In the genomic region with DNA sequence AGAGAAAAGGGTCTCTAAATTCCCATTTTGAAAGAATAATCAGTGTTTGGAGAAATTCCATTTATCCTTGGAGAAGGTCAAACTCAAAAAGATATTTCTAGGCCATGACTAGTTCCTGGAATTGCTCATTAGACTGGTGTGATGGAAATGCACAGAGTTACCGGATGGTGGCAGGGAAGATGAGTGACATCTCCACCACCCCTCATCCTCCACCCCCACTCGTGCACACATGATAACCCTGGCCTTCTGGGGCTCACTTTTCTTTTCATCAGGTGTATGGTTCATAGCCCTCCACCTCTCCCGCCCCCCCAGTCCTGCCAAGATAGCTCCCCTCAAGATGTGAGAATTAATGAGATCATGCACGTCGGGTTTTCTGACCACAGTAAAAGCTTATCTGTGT, we compare ENCODE assay signal across 23 mouse cellular contexts. TPM values are rescaled to one million over a fixed set of nuclear protein-coding genes. Genes with fewer than 3 reads are reported as not detected.
DNase-seq lines count a peak whose midpoint lies in the region; ATAC-seq and TF ChIP-seq lines count a peak whose summit lies in the region.
"Had no signal": no experiment of that assay in that cellular context is flagged by ENCODE, and none has a peak within 500 bp of the region (broad histone marks: within the 10 kb centered on the region; RNA-seq: fewer than 3 reads in every experiment).

No protein-coding gene starts in this region.

- H3K4me1 ChIP-seq in neural tube, embryonic 13.5 days (replicated peaks), result peaks cover 6% of the 10 kb centered on the region
- H3K4me1 ChIP-seq in neural tube, embryonic 15.5 days, result peaks cover 4% of the 10 kb centered on the region; the same call in 1 of the 2 replicates
- H3K4me1 ChIP-seq in midbrain, postnatal 0 days (ENCODE audit: insufficient read depth, low read length), result no peaks in the 10 kb centered on the region

- no peak overlapping the region for H3K9ac ChIP-seq in neural tube, embryonic 13.5 days
- no peak overlapping the region for H3K9ac ChIP-seq in neural tube, embryonic 15.5 days (replicated peaks)
- H3K9ac ChIP-seq in midbrain, postnatal 0 days (replicated peaks; ENCODE audit: low read length, poor library complexity, severe bottlenecking), result no peak overlapping the region
- H3K9ac ChIP-seq: heart, embryonic 13.5 days; hindbrain, embryonic 13.5 days had no signal

- 0 out of 2 replicates have a peak, but pooled peaks have one; percentile 43 for ATAC-seq in neural tube, embryonic 13.5 days (ENCODE audit: low read depth)
- ATAC-seq in neural tube, embryonic 15.5 days (ENCODE audit: low FRiP score), result no peak
- peak; percentile 59; the same call in 1 of the 2 replicates for ATAC-seq in midbrain, postnatal 0 days (ENCODE audit: low FRiP score)
- ATAC-seq in activated CD4-positive, CD25-positive, alpha-beta regulatory T cell, adult 4 months, result no peak

- no peaks in the 10 kb centered on the region for H3K27me3 ChIP-seq in neural tube, embryonic 13.5 days
- H3K27me3 ChIP-seq in neural tube, embryonic 15.5 days (replicated peaks), result no peaks in the 10 kb centered on the region
- no peaks in the 10 kb centered on the region for H3K27me3 ChIP-seq in midbrain, postnatal 0 days (ENCODE audit: insufficient read depth, low read length)
- H3K27me3 ChIP-seq: heart, embryonic 13.5 days; hindbrain, embryonic 13.5 days had no signal

- peak; percentile 13 for DNase-seq in adrenal gland, adult 2 months
- DNase-seq in adrenal gland, adult (ENCODE audit: inconsistent age in 2 of 2, low spot score in 1 of 2), result no peak
- DNase-seq in layer of hippocampus, adult 2 months (ENCODE audit: low spot score in 2 of 2), result no peak
- DNase-seq in layer of hippocampus, adult 11-12 months (ENCODE audit: low spot score), result no peak
- DNase-seq in midbrain, postnatal 0 days (ENCODE audit: low spot score), result no peak
- DNase-seq: adrenal gland, postnatal 25 days; gastrocnemius, postnatal 25 days had no signal

- 87% methylated on average over 5 of the region's 5 CpGs for WGBS in neural tube, embryonic 13.5 days
- 85% methylated on average over 5 of the region's 5 CpGs for WGBS in neural tube, embryonic 15.5 days
- 58% methylated on average over 5 of the region's 5 CpGs for WGBS in midbrain, postnatal 0 days

- no peak overlapping the region for H3K4me3 ChIP-seq in layer of hippocampus, adult 2 months
- H3K4me3 ChIP-seq in neural tube, embryonic 13.5 days, result no peak overlapping the region
- H3K4me3 ChIP-seq in neural tube, embryonic 15.5 days (replicated peaks), result no peak overlapping the region
- H3K4me3 ChIP-seq in midbrain, postnatal 0 days (ENCODE audit: low read depth, low read length), result no peak overlapping the region
- H3K4me3 ChIP-seq: forebrain, embryonic 10.5 days; heart, embryonic 10.5 days; heart, embryonic 13.5 days; hindbrain, embryonic 13.5 days had no signal

- TF ChIP-seq CTCF in layer of hippocampus, adult 2 months (conservative IDR thresholded peaks at IDR 0.05), result no peak
- no peak for TF ChIP-seq CTCF in midbrain, postnatal 0 days (IDR thresholded peaks at IDR 0.05)

- peak overlapping the region; percentile 53; the same call in 1 of the 2 replicates for H3K27ac ChIP-seq in layer of hippocampus, adult 2 months
- H3K27ac ChIP-seq in neural tube, embryonic 13.5 days (replicated peaks), result no peak overlapping the region
- H3K27ac ChIP-seq in neural tube, embryonic 15.5 days (replicated peaks), result no peak overlapping the region
- H3K27ac ChIP-seq in midbrain, postnatal 0 days (ENCODE audit: low read depth, low read length), result no peak overlapping the region
- H3K27ac ChIP-seq: heart, embryonic 13.5 days; hindbrain, embryonic 13.5 days had no signal

- H3K36me3 ChIP-seq in neural tube, embryonic 13.5 days, result no peaks in the 10 kb centered on the region
- no peaks in the 10 kb centered on the region for H3K36me3 ChIP-seq in neural tube, embryonic 15.5 days
- H3K36me3 ChIP-seq in midbrain, postnatal 0 days (ENCODE audit: insufficient read depth, low read length), result no peaks in the 10 kb centered on the region
- H3K36me3 ChIP-seq: forebrain, embryonic 10.5 days; heart, embryonic 10.5 days; heart, embryonic 13.5 days; hindbrain, embryonic 13.5 days had no signal

- H3K4me2 ChIP-seq in neural tube, embryonic 13.5 days, result no peak overlapping the region
- H3K4me2 ChIP-seq in neural tube, embryonic 15.5 days, result no peak overlapping the region
- H3K4me2 ChIP-seq in midbrain, postnatal 0 days (ENCODE audit: low read depth, low read length, poor library complexity, severe bottlenecking), result no peak overlapping the region

- H3K9me3 ChIP-seq in neural tube, embryonic 13.5 days, result no peaks in the 10 kb centered on the region
- no peaks in the 10 kb centered on the region for H3K9me3 ChIP-seq in neural tube, embryonic 15.5 days (replicated peaks)
- H3K9me3 ChIP-seq in midbrain, postnatal 0 days (ENCODE audit: low read length), result no peaks in the 10 kb centered on the region
- H3K9me3 ChIP-seq: forebrain, embryonic 10.5 days; heart, embryonic 10.5 days; heart, embryonic 13.5 days; hindbrain, embryonic 13.5 days had no signal

RNA-seq across cellular contexts. Expression of gene Gm7694, which starts 12.9 kb away (rescaled TPM):
- total RNA-seq in adrenal gland, adult 2 months (2021), result 1 to 10 TPM; 9.5 to 9.6 TPM
- polyA plus RNA-seq in adrenal gland, adult 2 months (2012; rRNA removed), result 5.3 and 7.5 TPM in 2 replicates
- 1 to 10 TPM; 4.1 TPM for total RNA-seq in layer of hippocampus, adult 2 months (2021)
- 2.3 and 2.8 TPM in 2 replicates for polyA plus RNA-seq in neural tube, embryonic 13.5 days (2015; fragmentation: Nextera tagmentation; extraction: Ambion mirVana)
- polyA plus RNA-seq in neural tube, embryonic 15.5 days (2015; fragmentation: Nextera tagmentation; extraction: Ambion mirVana), result 1.8 and 2.1 TPM in 2 replicates
- total RNA-seq in midbrain, postnatal 0 days (2014; rRNA removed), result 1.8 and 2.2 TPM in 2 replicates
- 0.72 and 0.79 TPM in 2 replicates for polyA plus RNA-seq in midbrain, postnatal 0 days (2015; fragmentation: Nextera tagmentation; extraction: Ambion mirVana)
- not detected for polyA plus RNA-seq in activated CD4-positive, CD25-positive, alpha-beta regulatory T cell, adult 4 months (2017; shearing (Covaris generic))

RNA-seq across cellular contexts. Expression of gene Spata46, which starts 15.3 kb away (rescaled TPM):
- total RNA-seq in adrenal gland, adult 2 months (2021), result not detected
- polyA plus RNA-seq in adrenal gland, adult 2 months (2012; rRNA removed), result not detected in 2 replicates
- not detected for total RNA-seq in layer of hippocampus, adult 2 months (2021)
- polyA plus RNA-seq in neural tube, embryonic 13.5 days (2015; fragmentation: Nextera tagmentation; extraction: Ambion mirVana), result 0.96 and 2.0 TPM in 2 replicates
- 0.61 and 0.82 TPM in 2 replicates for polyA plus RNA-seq in neural tube, embryonic 15.5 days (2015; fragmentation: Nextera tagmentation; extraction: Ambion mirVana)
- total RNA-seq in midbrain, postnatal 0 days (2014; rRNA removed), result not detected in 2 replicates
- polyA plus RNA-seq in midbrain, postnatal 0 days (2015; fragmentation: Nextera tagmentation; extraction: Ambion mirVana), result 0.42 TPM in 1 of 2 replicates, not detected in the other
- polyA plus RNA-seq in activated CD4-positive, CD25-positive, alpha-beta regulatory T cell, adult 4 months (2017; shearing (Covaris generic)), result not detected
- total RNA-seq: adrenal gland, adult 8-10 months; adrenal gland, postnatal 25 days; ES-E14; gastrocnemius, adult 8-10 months; gastrocnemius, postnatal 25 days; heart, adult 18-20 months; heart, postnatal 14 days; heart, postnatal 4 days had no signal
- polyA plus RNA-seq: brain, embryonic 14.5 days had no signal

RNA-seq across cellular contexts. Expression of gene Sh2d1b1, which starts 16.1 kb away (rescaled TPM):
- under 1 TPM; 0.55 to 0.69 TPM for total RNA-seq in adrenal gland, adult 2 months (2021)
- 0.15 and 0.16 TPM in 2 replicates for polyA plus RNA-seq in adrenal gland, adult 2 months (2012; rRNA removed)
- not detected for total RNA-seq in layer of hippocampus, adult 2 months (2021)
- not detected in 2 replicates for polyA plus RNA-seq in neural tube, embryonic 13.5 days (2015; fragmentation: Nextera tagmentation; extraction: Ambion mirVana)
- 0.06 TPM in 1 of 2 replicates, not detected in the other for polyA plus RNA-seq in neural tube, embryonic 15.5 days (2015; fragmentation: Nextera tagmentation; extraction: Ambion mirVana)
- not detected in 2 replicates for total RNA-seq in midbrain, postnatal 0 days (2014; rRNA removed)
- polyA plus RNA-seq in midbrain, postnatal 0 days (2015; fragmentation: Nextera tagmentation; extraction: Ambion mirVana), result not detected in 2 replicates
- polyA plus RNA-seq in activated CD4-positive, CD25-positive, alpha-beta regulatory T cell, adult 4 months (2017; shearing (Covaris generic)), result under 1 TPM in 1 of 2 experiments, not detected in 1; 0.31 TPM
- total RNA-seq: gastrocnemius, adult 8-10 months; gastrocnemius, postnatal 25 days had no signal
- polyA plus RNA-seq: embryonic facial prominence, embryonic 11.5 days; forebrain, embryonic 10.5 days; heart, embryonic 13.5 days; hindbrain, embryonic 13.5 days; hindbrain, embryonic 16.5 days had no signal

Comparison
In these comparisons a context has a peak if more than half of its experiments do, and no peak if none do; other contexts are left out.
1. ATAC-seq: peak in neural tube, embryonic 13.5 days (single experiment) and midbrain, postnatal 0 days (single experiment); none in neural tube, embryonic 15.5 days (single experiment) and activated CD4-positive, CD25-positive, alpha-beta regulatory T cell, adult 4 months (single experiment).